Mouse (Mus musculus): ENCODE data around the gene Lrrc39. TPM values are rescaled to one million over a fixed set of nuclear protein-coding genes. Genes with fewer than 3 reads are reported as not detected.
"Not testable (repeated sequence)": the region's sequence is repeated elsewhere in the genome, so short reads cannot be mapped to it uniquely, and the experiment has no call there.

The Lrrc39 gene
- total RNA-seq (2015) (0.05 and 0.52 TPM in 2 replicates), total RNA-seq (2017) (0.37 and 0.84 TPM in 2 replicates)

DNA sequence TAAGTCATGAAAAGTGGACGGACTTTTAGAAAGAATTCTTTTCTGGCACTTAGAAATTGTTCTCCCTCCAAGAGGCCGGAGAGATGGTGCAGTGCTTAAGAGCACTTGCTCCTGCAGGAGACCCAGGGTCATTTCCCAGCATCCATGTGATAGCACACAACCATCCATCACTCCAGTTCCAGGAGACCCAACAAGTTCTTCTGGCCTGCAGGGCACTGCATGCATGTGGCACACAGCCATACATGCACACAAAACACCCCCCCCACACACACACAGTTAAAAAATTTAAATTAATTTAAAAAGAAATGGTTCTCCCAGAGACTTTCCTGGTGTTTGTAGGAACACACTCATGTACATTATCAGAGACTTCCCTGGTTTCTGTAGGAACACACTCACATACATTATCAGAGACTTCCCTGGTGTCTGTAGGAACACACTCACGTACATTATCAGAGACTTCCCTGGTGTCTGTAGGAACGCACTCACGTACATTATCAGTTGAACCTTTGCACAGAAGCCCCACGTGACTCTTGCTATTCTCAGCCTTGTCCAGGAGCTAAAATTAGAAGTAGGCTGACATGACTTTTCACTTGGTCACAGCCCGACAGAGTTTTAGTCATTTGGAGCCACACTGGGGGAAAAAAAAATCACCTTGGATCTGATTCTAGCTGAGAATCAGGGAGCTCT lies at the start of gene Lrrc39:
Gene Lrrc39, plus strand, starts transcription at position 566 of the 687 bp plus-strand sequence.
- ATAC-seq (replicated peaks; ENCODE audit: poor library complexity): peak; percentile 99

DNA sequence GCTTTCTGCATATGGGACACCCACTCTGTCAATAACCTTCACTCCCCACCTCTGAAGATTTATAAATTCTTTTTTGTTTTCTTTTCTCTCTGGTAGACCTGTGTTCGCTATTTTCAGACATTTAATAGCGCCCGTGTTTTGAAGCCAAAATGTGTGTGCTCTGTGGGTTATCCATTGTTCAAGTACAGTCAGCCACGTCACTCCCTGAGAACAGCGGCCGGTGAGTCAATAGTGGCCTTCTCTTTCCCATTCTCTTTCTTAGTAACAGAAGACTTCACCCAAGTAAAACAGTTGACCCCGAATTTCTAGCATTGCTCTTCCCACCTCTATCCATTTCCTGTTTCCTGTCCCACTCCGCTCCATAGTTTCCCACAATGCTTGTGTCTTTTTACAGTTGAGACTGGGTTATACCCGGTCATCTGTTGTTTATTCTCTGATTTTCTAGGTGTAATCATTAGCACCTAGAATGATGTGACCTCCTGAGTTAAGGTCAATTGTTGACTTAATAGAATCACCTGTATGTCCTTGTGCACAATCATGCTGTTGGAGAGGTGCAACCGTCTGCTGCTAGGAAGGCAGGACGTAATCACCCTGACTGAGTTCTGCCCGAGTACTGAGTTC lies 42.5 kb upstream of the Lrrc39 start:
- ATAC-seq (replicated peaks; ENCODE audit: poor library complexity): no peak

DNA sequence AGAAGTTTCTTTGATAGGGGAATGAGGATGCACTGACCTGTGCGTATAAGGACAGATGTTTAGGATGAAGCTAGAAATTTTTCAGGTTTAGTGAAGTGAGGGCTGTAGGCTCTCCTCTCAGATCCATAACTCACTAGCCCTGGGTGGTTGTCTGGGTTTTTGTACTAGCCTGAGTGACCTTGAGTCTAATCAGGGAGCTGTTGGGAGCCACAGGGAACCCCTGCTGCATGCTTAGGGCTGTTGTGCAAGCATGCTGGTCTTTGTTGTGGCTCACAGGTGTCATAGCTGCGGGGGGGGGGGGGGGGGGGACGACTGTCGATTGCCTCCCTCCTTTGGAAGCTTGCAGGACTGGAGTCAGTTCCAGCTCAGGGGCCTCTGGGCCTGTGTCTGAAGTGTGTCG lies 33.0 kb upstream of the Lrrc39 start:
- ATAC-seq (replicated peaks; ENCODE audit: poor library complexity): no peak

DNA sequence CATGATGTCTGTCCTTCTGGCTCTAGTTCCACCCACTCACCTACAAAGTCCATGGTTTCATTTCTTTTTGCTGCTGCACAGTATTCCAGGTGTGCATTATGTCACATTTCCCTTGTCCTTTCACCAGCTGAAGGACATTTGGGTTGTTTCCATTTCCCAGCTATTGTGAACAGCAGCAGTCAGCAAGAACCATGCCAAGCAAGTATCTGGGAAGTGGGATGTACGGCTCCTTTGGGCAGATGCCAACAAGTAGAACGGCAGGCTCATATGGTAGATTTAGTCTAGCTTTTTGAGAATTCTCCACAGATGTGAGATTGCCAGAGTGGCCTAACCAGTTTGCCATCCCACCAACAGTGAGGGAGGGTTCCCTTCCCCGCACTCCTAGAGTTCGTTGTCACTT lies 31.9 kb upstream of the Lrrc39 start:
- ATAC-seq (replicated peaks; ENCODE audit: poor library complexity): no peak

DNA sequence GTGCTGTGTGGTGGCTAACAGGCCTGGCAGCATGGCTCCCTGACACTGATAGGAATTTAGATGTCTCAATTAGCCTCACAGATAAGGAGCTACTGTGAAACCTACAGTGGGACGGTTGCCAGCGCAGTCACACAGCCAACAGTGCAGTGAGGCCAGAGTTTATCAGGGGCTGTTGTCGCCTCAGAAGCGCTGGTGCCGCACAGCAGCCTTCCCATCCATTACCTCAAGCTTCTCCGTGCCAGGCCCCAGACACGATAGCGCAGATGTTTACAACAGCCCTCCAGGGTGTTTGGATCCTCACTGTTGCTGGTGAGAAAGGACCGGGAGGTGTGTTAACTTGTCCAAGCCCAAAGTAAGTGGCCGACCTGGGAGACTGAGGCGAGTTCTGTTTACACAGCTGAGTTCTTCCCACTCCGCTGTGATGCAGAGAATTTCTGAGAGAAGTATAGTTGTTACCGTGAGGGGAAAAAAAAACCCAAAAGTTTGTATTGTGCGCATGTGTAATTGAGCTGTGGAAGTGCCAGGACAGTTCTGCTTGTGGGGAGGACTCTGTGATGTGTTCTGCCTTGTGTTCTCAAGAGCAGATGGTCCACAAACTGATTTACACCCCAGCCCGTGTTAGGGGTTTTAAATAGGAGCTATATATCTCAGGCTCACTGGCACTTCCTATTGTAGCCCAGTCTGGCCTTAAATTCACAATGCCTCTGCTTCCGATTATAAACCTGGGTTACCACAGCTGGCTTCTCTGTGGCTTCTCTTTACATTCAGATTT lies 26.2 kb upstream of the Lrrc39 start:
- ATAC-seq (replicated peaks; ENCODE audit: poor library complexity): peak; percentile 98

DNA sequence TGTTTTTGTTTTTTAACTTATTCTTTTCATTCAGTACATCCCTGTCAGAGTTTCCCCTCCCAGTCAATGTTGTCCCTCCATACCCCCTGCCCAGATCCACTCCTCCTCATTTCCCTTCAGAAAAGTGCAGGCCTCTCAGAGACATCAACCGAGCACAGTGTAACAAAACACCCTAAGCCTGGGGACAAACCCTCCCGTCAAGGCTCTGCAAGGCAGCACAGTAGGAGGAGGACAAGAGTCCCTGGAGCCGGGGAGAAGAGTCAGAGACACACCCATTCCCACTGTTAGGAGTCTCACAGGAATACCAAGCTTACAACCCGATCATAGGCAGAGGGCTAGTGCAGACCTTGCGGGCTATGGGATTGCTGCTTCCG lies 25.6 kb upstream of the Lrrc39 start:
- no peak for ATAC-seq (replicated peaks; ENCODE audit: poor library complexity)

DNA sequence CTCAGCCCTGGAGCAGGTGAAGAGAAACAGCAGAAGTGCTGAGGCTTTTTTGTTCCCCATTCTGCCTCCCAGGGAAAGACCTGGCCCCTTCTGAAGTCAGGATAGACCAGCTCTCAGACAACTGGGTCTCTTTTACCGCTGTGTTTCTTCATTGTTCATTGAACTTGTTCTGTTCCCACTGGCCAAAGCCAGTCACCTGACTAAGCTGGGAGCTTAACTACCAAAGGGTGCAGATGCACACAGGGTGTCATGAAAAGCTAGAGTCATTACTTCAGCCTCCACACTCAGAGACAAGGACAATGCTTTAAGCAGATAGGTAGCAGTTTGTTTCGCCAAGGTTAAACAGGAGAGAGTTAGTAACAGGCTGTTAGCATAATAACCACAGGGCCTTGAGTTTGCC lies 20.7 kb upstream of the Lrrc39 start:
- peak; percentile 25; the same call in 1 of the 2 replicates for ATAC-seq (replicated peaks; ENCODE audit: poor library complexity)

DNA sequence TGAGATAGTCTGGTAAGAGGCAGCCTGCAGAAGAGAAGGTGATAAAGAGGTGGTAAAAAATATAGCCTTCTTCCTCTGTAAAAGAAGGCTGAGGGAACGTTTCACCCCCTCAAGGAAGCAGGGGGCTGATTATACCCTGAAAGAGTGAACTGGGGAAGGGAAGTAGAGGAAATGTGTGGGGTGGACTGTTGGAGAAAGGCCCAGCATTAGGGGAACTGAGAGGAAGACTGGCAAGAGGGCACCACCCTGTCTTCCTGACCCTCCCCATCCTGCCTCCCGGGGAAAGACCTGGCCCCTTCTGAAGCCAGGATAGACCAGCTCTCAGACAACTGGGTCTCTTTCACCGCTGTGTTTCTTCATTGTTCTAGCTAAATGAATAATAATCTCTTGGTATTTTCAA lies 20.2 kb upstream of the Lrrc39 start:
- ATAC-seq (replicated peaks; ENCODE audit: poor library complexity): peak; percentile 91

DNA sequence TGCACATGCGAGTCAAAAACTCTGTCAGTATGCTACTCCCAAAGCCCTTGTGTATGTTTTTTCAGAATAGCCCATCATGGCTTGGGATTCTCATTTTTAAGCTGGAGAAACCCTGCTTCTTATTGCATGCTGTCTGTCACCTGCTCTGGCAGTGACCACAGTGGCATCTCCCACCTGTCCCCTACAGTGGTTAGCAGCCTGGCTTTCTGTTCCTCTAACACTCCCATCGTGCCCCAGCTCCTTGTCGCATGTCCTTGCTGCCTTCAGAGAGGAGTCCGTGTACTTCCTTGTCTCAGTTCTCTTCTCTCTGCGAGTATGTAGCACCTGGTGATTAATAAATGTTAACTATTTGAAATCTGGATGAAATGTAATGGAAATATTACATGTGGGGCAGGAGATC lies 15.3 kb upstream of the Lrrc39 start:
- no peak for ATAC-seq (replicated peaks; ENCODE audit: poor library complexity)

DNA sequence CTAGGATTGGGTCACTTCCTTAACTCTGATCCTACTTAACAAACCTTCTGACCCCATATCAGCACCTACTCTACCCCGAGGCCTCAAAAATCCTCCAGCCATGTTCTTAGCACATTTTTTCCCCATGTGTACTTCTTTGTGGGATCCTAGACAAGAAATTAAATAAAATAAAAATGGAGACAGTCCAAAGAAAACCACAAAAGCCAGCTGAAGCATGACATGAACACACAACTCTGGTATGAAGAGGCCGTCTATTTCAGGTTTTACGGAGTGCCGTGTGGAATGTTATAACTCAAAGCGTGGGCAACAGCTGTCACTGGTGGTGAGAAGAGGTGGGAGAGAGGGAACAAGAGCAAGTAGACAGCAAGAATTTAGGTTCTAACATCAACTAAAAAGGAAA lies 11.4 kb upstream of the Lrrc39 start:
- no peak for ATAC-seq (replicated peaks; ENCODE audit: poor library complexity)

DNA sequence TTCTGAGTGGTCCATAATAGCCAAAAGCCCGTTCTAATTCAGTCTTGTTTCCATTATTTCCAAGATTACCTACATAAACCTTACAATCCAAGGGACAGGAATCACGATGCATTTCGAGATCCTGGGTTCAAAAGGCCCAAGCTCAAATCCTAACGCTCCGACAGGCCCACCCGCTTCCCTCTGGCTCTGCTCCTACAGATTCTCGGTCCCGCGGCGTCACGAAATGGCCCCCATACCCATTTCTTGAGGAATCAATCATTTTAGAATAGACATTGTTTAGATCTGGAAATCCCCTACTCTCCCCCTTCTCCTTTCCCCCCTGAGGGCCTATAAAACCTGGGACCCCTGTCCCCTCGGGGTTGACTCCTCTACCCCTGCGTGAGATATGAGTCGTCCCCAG lies 1.5 kb upstream of the Lrrc39 start:
- not testable (repeated sequence) for ATAC-seq (replicated peaks; ENCODE audit: poor library complexity)

DNA sequence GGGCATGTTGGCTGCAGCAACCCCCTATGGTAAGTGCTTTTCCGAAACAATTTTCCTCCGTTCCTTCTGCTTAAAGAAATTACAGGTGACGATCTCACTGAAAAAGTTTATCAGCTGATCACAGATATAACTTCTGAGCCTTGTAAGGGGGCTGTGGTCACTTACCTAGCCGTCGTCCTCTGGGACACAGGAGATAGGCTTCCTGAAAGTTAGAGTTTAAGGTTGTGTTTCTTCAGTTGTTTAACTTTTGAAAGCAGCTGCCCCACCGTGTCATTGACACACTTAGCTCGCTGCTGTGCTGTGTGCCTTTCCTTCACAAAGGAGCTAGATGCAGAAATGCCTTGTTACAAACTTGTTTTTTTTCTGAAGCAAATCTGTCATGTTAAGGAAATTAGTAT lies 321 bp downstream of the Lrrc39 start:
- peak; percentile 38 for ATAC-seq (replicated peaks; ENCODE audit: poor library complexity)

DNA sequence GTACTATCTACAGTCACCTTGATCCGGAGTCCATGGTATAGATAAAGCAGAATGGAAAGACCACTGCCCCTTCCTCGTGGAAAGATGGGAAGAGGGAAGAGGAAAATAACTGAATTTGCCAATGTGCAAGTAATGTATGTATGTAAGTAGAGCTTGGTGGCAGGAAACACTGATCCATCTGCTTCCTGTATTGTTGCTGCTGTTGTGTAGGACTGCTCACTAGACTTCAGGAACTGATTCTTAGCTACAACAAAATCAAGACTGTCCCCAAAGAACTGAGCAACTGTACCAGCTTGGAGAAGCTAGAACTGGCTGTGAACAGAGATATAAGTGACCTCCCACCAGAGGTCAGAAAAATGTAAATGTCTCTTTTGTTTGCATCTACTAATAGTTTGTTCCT lies 7.9 kb downstream of the Lrrc39 start:
- peak; percentile 86 for ATAC-seq (replicated peaks; ENCODE audit: poor library complexity)

DNA sequence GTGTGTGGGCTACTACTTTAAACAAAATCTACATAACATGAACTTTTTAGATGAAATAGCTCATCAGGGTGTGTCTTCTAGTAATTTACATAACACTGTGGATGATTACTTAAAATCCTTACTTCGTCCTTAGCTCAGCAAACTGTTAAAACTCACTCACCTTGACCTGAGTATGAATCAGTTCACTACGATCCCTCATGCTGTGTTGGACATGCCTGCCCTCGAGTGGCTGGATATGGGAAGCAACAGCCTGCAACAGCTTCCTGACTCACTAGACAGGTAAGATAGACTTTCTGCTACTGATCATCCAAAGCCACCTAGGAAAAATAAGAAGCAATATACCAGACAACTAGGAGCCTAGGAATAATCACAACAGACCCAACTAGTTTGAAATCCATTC lies 14.5 kb downstream of the Lrrc39 start:
- no peak for ATAC-seq (replicated peaks; ENCODE audit: poor library complexity)

DNA sequence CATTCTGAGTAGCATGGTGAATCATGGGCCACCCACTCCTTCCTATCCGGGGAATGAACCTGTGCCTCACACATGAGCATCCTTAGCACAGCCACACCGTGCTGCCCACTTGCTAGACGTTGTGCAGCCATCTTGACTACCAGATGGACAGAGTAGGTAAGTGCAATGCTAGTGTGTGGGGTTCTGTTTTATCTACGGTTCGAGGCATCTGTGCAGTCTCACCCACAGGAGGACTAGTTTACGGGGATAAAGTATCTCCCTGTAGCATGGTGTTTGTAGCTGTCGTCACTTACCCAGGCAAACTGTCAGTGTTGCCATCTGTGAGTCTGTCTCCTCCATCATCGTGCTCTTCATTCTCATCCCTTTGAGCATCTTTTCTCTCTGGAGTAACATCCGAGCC lies 19.4 kb downstream of the Lrrc39 start:
- ATAC-seq (replicated peaks; ENCODE audit: poor library complexity): no peak

DNA sequence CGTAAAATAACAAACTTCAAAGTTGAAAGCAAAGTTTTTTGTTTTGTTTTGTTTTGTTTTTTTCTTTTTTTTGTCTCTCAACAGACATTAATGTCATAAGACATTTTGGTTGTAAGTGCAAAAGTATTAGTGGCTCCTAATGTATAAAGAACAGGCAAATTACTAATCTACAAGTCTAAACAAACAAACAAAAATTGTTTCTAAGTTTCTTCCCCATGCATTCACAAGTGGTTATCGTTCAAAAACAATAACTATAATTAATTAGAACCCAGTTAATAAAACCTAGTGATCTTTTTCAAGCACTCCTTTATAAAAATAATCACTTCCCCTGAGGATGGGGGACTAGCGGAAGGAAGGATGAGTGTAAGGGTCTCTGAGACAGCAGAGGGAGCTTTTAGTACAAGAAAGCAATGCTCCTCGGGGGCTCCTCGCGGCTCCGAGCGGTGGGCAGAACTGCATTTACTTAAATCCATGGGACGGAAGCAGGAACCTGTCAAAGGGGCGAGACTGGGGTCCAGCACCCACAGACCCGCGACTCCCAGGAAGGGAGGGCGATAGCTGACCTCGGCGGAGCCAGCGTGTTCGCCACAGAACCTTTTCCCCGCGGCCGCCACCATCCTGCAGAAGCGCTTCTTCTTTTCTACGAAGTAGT lies 31.4 kb downstream of the Lrrc39 start:
- ATAC-seq (replicated peaks; ENCODE audit: poor library complexity): peak; percentile 59

DNA sequence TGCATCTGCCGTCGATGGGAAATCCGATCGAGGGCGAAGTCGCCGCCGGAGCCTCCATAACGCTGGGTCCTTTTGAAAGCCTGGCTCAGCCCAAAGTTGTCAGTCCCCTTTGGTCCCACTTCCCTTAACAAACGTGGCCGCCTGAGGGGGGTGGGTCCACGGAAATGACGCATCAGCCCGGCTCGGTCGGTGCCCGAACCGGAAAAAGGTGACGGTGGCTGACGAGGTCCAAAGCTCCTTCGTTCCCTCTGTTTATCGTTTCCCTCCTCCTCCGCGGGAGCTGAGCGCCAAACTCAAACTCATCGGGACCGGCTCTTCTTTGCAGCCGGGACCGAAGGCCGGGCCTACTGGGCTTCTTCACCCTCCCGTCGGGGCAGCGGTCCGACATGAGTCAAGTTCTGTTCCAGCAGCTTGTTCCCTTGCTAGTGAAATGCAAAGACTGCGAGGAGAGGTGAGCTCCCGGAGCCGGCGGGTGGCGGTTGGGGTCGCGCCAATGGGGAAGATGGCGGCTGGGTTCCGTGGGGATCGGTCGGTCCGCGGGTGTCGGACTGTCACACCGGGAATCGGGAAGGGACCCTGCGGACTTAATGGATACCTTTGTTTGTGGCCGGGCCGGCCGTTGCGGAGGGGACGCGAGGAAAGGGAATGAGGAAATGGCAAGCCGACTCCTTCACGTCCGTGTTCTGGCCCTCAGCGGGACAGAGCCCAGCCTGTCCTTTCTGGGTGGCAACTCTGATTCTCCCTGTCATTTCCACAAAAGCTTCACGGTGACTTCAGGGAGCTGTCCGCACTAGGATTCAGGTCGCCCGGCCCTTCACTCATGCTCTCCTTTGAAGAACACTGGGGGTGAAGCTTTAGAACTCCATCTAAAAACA lies 32.2 kb downstream of the Lrrc39 start, which contains the start of gene Sass6:
Gene Sass6, plus strand, starts transcription at position 255 of the 875 bp plus-strand sequence.
- ATAC-seq (replicated peaks; ENCODE audit: poor library complexity): peak; percentile 96

DNA sequence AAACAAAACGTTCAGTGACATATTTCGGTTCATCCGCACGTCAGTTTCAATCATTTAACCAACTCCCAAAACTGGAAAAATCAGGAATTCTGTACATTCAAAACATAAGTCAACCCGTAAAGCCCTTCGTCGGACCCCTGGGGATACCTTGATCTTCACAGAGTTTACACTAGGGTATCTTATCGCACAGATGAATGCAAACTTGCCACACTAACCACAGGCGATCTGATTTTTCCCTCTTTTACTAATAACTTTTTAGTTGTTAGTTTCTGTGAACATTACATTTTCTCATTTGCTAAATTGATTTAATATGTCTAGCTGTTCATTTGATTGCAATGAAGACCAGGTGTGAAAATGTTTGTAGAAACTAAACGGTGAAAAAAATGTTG lies 32.8 kb downstream of the Lrrc39 start:
- no peak for ATAC-seq (replicated peaks; ENCODE audit: poor library complexity)

DNA sequence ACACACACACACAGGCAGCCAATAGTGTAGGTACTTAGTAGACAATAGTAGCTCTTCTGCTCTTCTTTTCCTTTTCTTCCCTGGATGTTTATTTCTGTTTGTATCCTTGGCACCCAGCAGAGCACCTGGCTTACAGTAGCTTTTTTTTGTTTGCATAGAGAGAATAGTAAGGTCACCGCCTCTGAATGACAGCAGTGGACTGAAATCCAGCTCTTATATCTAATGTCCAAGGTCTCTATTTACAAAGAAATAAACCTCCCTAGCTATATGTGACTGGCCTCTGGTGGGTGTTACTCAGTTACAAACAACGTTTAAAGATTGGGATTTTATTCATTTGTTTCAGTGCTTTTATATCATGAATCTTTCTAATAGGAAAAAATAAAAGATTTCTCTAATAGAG lies 36.9 kb downstream of the Lrrc39 start:
- no peak for ATAC-seq (replicated peaks; ENCODE audit: poor library complexity)

DNA sequence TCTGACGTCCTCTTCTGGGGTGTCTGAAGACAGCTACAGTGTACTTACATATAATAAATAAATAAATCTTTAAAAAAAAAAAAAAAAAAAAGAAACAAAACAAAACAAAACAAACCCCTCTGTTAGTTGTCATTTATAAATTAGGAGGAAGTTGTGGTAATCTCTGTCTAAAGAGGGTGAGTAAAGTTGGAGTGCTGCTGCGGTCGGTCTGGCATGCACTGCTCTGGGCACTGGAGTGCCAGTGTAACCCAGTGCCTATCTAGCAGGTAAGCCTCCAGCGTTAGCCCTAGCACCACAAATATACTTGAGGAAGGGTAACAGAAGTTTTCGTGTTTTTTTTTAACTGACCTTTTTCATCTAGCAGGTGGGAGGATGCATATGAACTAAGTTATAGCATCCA lies 38.2 kb downstream of the Lrrc39 start:
- ATAC-seq (replicated peaks; ENCODE audit: poor library complexity): peak; percentile 87

DNA sequence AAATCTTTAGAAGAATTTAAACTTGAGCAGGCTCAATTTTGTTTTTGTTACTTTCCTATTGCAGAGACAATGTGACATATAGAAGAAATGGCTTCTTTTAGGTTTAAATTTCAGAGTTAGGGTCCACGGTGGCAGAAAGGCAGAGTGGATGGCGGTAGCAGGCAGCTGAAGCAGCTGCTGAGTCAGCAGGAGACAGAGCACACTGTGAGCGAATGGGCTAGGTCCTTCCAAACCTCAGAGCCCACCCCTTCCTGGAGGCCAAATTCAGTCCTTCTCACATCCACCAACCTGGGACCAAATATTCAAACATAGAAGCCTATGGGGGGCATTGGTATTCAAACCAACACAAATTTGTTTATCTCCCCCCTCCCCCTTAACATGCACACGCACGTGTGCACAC lies 39.0 kb downstream of the Lrrc39 start:
- no peak for ATAC-seq (replicated peaks; ENCODE audit: poor library complexity)

Measured in megakaryocyte progenitor cell, adult 5-6 weeks (primary cell).